Mouse (Mus musculus): ENCODE measurements around the gene Dcakd.

Gene Dcakd

GRCm38 (mm10) chr11:103046286-103046685, 18.2 kb upstream of the Dcakd start:
- no peak for DNase-seq (ENCODE audit: low spot score in 2 of 2)

- no peak for DNase-seq (ENCODE audit: low spot score in 2 of 2)
These were observed 15.8 kb upstream of the Dcakd start for GRCm38 (mm10) chr11:103043982-103044381.

- no peak for DNase-seq (ENCODE audit: low spot score in 2 of 2)
These were observed 14.7 kb upstream of the Dcakd start for GRCm38 (mm10) chr11:103042828-103043227.

DNA sequence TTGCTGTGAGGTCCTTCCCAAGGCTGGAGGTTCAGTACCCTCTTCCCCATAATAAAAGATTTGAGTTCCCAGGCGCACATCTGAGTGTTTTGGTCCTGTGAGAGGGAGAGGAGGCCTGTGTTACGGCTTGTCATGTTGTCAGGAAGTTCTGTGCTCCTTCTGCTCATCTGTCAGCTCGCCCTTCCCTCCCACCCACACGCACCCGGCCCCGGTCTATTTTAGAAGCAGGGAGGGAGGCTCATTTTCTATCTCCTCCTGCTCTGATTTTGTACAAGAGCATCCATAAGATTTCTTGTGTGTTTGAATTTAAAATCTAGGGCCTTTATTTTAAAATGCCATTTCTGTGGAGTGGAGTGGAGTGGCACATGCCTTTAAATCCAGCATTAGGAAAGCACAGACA, 9.9 kb upstream of the Dcakd start:
- no peak for DNase-seq (ENCODE audit: low spot score in 2 of 2)

GRCm38 (mm10) chr11:103036881-103037465, 8.8 kb upstream of the Dcakd start:
- no peak for DNase-seq (ENCODE audit: low spot score in 2 of 2)

GRCm38 (mm10) chr11:103035007-103035406, 6.9 kb upstream of the Dcakd start:
- no peak for DNase-seq (ENCODE audit: low spot score in 2 of 2)

GRCm38 (mm10) chr11:103033030-103033429, 4.9 kb upstream of the Dcakd start:
- DNase-seq (ENCODE audit: low spot score in 2 of 2) = no peak

- DNase-seq (ENCODE audit: low spot score in 2 of 2) = no peak
These were observed 460 bp downstream of the Dcakd start for GRCm38 (mm10) chr11:103027570-103028175.

DNA sequence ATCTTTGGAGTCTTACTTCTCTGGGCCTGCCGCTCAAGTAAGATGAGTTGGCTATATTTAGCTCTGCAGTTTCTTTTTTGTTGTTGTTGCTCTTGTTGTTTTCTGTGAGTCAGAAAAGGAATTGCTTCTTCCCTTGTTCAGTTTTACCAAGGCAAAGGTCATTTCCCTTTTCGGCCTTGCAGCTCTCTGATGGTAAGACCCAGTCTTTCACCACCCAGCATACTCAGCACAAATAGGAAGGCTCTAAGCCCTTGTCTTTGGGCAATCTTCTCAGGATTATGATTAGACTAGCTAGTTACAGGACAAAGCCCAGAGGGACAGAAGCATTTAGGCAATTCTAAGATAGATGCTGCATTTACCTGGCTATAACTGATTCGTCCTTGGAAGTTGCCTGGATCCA, 1.2 kb downstream of the Dcakd start:
- no peak for DNase-seq (ENCODE audit: low spot score in 2 of 2)

DNA sequence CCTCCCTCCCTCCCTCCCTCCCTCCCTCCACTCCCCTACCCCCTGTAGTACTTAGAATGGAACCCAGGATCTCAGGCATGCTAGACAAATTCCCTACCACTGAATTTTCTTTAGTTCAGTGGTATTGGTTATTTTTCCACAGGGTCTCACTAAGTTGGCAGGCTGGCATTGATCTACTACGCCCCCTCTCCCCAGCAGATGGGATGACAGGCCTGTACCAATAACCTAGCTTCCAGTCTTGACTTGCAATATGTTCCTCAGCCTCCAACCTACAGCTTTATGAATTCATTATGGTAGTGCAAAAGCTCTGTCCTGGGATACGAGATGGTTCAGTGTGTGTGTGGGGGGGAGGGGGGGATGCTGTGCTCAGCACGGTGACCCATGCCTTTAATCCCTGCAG, 4.2 kb downstream of the Dcakd start:
- DNase-seq (ENCODE audit: low spot score in 2 of 2) = no peak

DNA sequence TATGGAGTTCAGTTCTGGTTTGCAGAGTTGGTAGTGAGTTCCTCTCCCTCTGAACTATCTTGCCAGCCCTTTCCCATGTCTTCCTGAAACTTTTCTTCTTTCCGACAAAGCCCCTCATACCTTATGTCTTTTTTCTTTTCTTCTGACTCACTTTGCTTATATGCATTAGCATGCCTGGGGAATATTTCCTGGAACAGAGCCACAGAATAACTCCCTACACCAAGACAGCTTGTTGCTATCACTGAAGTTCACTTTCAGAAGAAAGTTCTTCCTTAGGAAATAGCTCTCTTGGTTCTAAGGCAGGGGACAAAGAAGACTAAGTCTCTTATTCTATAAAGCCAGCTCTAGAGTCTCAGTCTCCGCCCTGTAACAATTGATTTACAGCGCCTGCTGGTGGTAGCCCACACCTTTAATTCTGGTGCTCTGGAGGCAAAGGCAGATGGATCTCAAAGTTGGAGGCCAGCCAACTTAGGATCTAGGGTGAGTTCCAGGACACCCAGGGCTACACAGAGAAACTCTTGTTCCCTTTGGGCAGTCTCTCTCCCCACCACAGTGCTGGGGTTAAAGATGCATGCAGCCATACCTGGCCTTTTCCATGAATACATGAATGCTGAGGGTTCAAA, 7.3 kb downstream of the Dcakd start:
- no peak for DNase-seq (ENCODE audit: low spot score in 2 of 2)

- no peak for DNase-seq (ENCODE audit: low spot score in 2 of 2)
These were observed 8.8 kb downstream of the Dcakd start for GRCm38 (mm10) chr11:103019325-103019724.

- DNase-seq (ENCODE audit: low spot score in 2 of 2) = no peak
These were observed 9.3 kb downstream of the Dcakd start for GRCm38 (mm10) chr11:103018860-103019259.

- no peak for DNase-seq (ENCODE audit: low spot score in 2 of 2)
These were observed 10.5 kb downstream of the Dcakd start for GRCm38 (mm10) chr11:103017661-103018060.

DNA sequence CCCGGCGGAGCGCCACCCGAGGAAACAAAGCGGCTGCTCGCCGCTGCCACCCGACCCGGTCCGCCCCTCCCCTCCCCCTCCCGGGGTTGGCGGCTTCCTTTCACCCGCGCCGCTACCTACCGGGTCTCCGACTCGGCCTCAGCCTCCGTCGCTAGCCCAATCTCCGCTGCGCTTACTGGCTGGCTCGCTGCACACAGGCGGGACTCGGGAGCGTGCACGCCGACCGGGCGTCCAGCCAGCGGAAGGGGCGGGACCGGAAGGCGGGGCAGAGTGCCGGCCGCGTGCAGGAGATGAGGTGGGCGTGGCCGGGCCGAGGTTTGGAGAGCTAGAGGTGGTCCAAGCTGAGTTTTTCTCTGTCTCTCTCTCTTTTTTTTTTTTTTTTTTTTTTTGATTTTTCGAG, 11.2 kb downstream of the Dcakd start:
- peak; percentile 98 to 99 for DNase-seq (ENCODE audit: low spot score in 2 of 2)

DNA sequence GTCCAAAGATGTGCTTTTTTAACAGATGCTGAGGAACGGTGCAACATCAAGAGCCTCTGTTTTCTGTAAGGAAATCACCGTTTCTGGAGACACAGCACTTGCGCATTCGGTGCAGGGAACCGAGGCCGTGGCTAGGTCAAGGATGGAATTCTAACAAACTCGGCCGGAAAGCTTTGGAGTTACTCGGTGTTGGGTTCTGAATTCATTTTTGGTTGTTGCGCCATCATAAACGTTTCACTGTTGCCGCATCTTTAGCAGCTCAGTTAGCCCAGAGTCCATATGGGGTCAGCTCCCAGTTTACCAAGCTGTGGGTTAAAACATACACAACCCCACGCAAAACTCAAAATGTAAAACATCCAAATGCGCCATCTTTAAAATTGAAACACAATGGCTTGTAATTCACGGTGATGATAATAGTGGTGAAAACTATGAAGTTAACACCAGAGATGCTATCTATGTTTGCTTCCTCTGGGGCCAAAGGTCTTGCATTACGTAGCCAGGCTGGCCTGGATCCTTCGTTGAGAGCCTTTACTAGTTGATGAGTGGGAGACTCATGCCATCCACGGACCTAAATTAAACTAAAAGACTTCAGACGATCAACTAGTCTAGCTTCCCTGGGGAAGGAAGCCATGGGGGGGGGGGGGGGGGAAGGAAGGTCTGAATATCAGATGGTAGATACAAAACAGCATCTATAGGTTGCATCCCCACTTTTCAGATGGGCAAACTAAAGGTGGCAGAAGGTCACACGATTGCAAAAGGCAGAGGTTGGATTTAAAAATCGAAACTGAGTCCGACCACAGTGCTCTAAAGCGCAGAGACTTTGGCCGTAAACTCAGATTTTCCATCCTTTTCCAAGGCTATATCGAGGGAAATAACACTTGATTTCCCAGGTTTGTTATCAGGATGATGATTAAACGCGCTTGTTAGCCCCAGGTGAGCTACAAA, 12.0 kb downstream of the Dcakd start:
- no peak for DNase-seq (ENCODE audit: low spot score in 2 of 2)

- no peak for DNase-seq (ENCODE audit: low spot score in 2 of 2)
These were observed 17.0 kb downstream of the Dcakd start for GRCm38 (mm10) chr11:103011206-103011497.

DNA sequence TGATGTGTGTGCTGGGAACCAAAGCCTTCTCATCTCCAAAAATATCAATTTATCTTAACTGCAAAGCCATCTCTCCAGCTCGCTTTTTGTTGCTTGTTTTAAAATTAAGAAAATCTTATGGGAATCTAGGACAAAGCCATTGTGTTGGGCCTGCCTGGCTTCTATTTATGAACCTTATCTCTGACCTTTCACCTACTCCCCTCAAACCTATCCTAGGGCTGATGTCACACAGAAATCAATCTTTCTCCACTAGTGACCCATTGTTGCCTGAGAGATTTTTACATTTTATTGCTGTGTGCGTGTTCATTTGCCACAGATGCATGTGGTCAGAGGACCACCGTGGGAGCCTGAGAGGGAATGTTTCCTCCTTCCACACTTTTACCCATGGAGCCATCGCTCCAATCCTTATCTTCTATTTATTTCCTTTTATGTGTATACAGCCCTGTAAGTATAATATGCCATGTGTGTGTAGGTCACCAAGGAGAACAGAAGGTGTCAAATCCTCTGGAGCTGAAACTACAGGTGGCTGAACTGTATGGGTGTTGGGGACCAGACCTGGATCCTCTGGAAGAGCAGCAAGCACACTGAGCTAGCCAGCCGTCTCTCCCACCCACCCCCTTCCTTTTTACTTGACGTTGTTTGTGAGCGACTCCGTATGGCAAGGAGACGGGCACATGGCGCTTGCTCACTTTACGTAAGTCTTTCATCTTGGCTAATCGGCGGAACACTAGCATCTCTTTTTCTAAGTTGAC, 17.5 kb downstream of the Dcakd start:
- no peak for DNase-seq (ENCODE audit: low spot score in 2 of 2)

- DNase-seq (ENCODE audit: low spot score in 2 of 2) = no peak
These were observed 18.9 kb downstream of the Dcakd start for GRCm38 (mm10) chr11:103009208-103009607.

- DNase-seq (ENCODE audit: low spot score in 2 of 2) = no peak
These were observed 19.6 kb downstream of the Dcakd start for GRCm38 (mm10) chr11:103008558-103008957.

- no peak for DNase-seq (ENCODE audit: low spot score in 2 of 2)
These were observed 21.2 kb downstream of the Dcakd start for GRCm38 (mm10) chr11:103007001-103007340.

All from urinary bladder, postnatal 4 days (tissue).